Mouse (Mus musculus): Measurements from ENCODE around the gene Ormdl3. TPM values are rescaled to one million over a fixed set of nuclear protein-coding genes. Genes with fewer than 3 reads are reported as not detected.

The Ormdl3 gene
- polyA plus RNA-seq, 1 experiment = 188 TPM

DNA sequence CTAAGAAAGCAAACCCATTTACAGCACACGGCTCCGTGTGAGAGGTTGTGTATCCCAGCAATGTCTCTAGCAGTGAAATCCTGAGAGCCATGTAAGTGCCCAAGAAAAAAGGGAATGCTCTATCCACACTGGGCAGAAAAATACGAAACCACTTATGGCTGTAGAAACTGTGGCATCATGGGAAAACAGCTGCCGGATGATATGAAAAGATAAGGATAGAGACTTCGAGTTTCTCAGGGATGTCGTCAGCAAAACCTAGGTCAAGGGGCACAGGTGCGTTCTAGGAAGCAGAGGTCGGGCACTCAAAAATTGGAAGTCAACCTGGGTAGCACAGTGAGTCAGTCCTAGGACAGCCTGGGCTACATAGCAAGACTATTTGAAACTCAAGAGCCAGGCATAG, 2.1 kb upstream of the Ormdl3 start:
- no peak for TF ChIP-seq FLI1 (IDR thresholded peaks at IDR 0.05; ENCODE audit: low read length)
- no peak for TF ChIP-seq GATA1 (IDR thresholded peaks at IDR 0.05; ENCODE audit: borderline replicate concordance, low read length)

DNA sequence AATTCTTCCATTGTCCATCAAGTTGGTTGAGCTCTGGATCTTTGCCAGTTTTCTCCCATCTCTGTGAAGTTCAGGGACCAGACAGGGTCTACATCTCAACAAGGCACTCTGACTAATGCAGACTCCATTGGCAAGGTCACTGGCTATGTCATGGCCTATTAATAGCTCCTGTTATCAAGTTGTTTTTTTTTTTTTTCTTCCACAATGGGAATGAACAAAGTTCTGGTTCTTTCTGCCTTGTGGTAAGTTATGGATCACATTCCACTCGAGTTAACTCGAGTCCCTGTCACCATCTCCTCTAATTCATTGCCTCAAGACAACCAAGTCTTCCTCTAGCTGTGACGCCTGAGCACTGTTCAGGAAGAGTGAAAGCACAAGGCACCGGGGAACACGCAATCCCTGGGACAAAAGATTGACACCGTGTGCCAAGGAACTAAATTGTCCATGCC, 1.7 kb upstream of the Ormdl3 start:
- no peaks in the 10 kb centered on the region for H3K9me3 ChIP-seq
- H3K4me3 ChIP-seq (replicated peaks) = peak overlapping the region; percentile 93
- peaks cover 20% of the 10 kb centered on the region for H3K36me3 ChIP-seq (replicated peaks; ENCODE audit: low read length)
- H3K4me1 ChIP-seq = peaks cover 68% of the 10 kb centered on the region
- H3K27me3 ChIP-seq (replicated peaks) = peaks cover 14% of the 10 kb centered on the region
- no peak for TF ChIP-seq GATA1 (IDR thresholded peaks at IDR 0.05; ENCODE audit: borderline replicate concordance, low read length)
- no peak for TF ChIP-seq FLI1 (IDR thresholded peaks at IDR 0.05; ENCODE audit: low read length)

More for the DNA sequence above, 2.1 kb upstream of the Ormdl3 start:
- H3K4me3 ChIP-seq (replicated peaks) = peak overlapping the region; percentile 93
- peaks cover 63% of the 10 kb centered on the region for H3K4me1 ChIP-seq
- H3K36me3 ChIP-seq (replicated peaks; ENCODE audit: low read length) = peaks cover 16% of the 10 kb centered on the region
- no peaks in the 10 kb centered on the region for H3K9me3 ChIP-seq
- H3K27me3 ChIP-seq (replicated peaks) = peaks cover 17% of the 10 kb centered on the region

GRCm38 (mm10) chr11:98587684-98588546, 747 bp upstream of the Ormdl3 start:
- H3K36me3 ChIP-seq (replicated peaks; ENCODE audit: low read length) = peaks cover 28% of the 10 kb centered on the region
- peaks cover 11% of the 10 kb centered on the region for H3K27me3 ChIP-seq (replicated peaks)
- no peaks in the 10 kb centered on the region for H3K9me3 ChIP-seq
- H3K4me1 ChIP-seq = peaks cover 77% of the 10 kb centered on the region
- H3K4me3 ChIP-seq (replicated peaks) = peak overlapping the region; percentile 93
- no peak for TF ChIP-seq FLI1 (IDR thresholded peaks at IDR 0.05; ENCODE audit: low read length)
- TF ChIP-seq GATA1 (IDR thresholded peaks at IDR 0.05; ENCODE audit: borderline replicate concordance, low read length) = 0 out of 3 replicates have a peak, but pooled peaks have one; percentile 34

DNA sequence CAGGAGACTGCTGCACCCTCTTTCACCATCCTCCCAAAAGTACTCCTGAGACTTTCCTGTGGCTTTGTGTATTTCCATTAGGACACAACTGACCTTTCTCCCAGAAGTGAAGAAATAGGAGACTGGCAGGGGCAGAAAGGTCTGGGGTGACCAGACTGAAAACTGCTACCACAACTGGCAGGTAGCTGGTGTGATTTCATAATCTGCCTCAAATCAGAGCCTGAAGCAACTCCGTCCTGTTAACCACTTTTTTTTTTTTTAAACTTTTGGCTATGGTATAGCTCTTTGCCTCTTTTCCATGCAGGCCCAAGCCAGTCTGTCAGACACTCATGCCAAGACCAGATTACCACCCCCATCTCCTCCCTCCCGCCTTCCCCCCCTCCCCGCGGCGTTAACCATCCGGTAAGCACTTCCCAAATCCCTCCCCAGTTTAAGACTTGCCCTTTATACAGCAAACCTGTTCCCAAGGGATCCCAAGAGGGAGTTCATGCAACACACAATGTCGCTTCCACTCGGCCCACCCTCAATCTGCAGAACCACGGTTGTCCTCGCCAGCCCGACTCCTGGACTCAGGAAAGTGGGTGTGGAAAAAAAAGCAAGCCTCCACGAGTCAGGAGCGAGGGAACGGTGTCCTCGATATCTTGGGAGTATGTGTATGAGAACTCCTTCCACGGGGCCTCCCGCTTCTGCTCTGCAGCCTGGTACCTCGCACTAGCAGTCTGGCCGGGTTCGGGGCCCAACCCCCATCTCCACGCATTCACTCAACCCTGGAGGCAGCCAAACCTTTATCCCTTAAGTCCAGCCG, 879 bp downstream of the Ormdl3 start:
- Histone ChIP-seq H3K36me3 (replicated peaks; ENCODE audit: low read length) (peaks cover 39% of the 10 kb centered on the region), H3K4me1 (peaks cover 82% of the 10 kb centered on the region), H3K4me3 (replicated peaks) (peak overlapping the region; percentile 93), H3K9me3 (no peaks in the 10 kb centered on the region), H3K27me3 (replicated peaks) (peaks cover 3% of the 10 kb centered on the region)
- TF ChIP-seq FLI1 (IDR thresholded peaks at IDR 0.05; ENCODE audit: low read length) = no peak
- no peak for TF ChIP-seq GATA1 (IDR thresholded peaks at IDR 0.05; ENCODE audit: borderline replicate concordance, low read length)

- peak overlapping the region; percentile 93 for H3K4me3 ChIP-seq (replicated peaks)
- peaks cover 90% of the 10 kb centered on the region for H3K4me1 ChIP-seq
- peaks cover 53% of the 10 kb centered on the region for H3K36me3 ChIP-seq (replicated peaks; ENCODE audit: low read length)
- no peaks in the 10 kb centered on the region for H3K9me3 ChIP-seq
- TF ChIP-seq GATA1 (IDR thresholded peaks at IDR 0.05; ENCODE audit: borderline replicate concordance, low read length) = no peak
- no peak for TF ChIP-seq FLI1 (IDR thresholded peaks at IDR 0.05; ENCODE audit: low read length)
- H3K27me3 ChIP-seq (replicated peaks) = no peaks in the 10 kb centered on the region
These were observed 2.5 kb downstream of the Ormdl3 start for GRCm38 (mm10) chr11:98584629-98585177.

GRCm38 (mm10) chr11:98584146-98584545, 3.0 kb downstream of the Ormdl3 start:
- peaks cover 90% of the 10 kb centered on the region for H3K4me1 ChIP-seq
- no peak for TF ChIP-seq FLI1 (IDR thresholded peaks at IDR 0.05; ENCODE audit: low read length)
- no peak for TF ChIP-seq GATA1 (IDR thresholded peaks at IDR 0.05; ENCODE audit: borderline replicate concordance, low read length)
- H3K9me3 ChIP-seq = no peaks in the 10 kb centered on the region
- peaks cover 58% of the 10 kb centered on the region for H3K36me3 ChIP-seq (replicated peaks; ENCODE audit: low read length)
- H3K4me3 ChIP-seq (replicated peaks) = peak overlapping the region; percentile 93
- H3K27me3 ChIP-seq (replicated peaks) = no peaks in the 10 kb centered on the region

GRCm38 (mm10) chr11:98583571-98583970, 3.6 kb downstream of the Ormdl3 start:
- Histone ChIP-seq H3K4me3 (replicated peaks) (peak overlapping the region; percentile 93), H3K4me1 (peaks cover 89% of the 10 kb centered on the region), H3K27me3 (replicated peaks) (no peaks in the 10 kb centered on the region), H3K36me3 (replicated peaks; ENCODE audit: low read length) (peaks cover 60% of the 10 kb centered on the region), H3K9me3 (no peaks in the 10 kb centered on the region)
- TF ChIP-seq FLI1 (IDR thresholded peaks at IDR 0.05; ENCODE audit: low read length) (no peak), GATA1 (IDR thresholded peaks at IDR 0.05; ENCODE audit: borderline replicate concordance, low read length) (no peak)

- peaks cover 60% of the 10 kb centered on the region for H3K36me3 ChIP-seq (replicated peaks; ENCODE audit: low read length)
- H3K4me3 ChIP-seq (replicated peaks) = peak overlapping the region; percentile 93
- TF ChIP-seq FLI1 (IDR thresholded peaks at IDR 0.05; ENCODE audit: low read length) = no peak
- H3K9me3 ChIP-seq = no peaks in the 10 kb centered on the region
- peaks cover 89% of the 10 kb centered on the region for H3K4me1 ChIP-seq
- H3K27me3 ChIP-seq (replicated peaks) = no peaks in the 10 kb centered on the region
These were observed 4.0 kb downstream of the Ormdl3 start for GRCm38 (mm10) chr11:98583265-98583552.

- Histone ChIP-seq H3K36me3 (replicated peaks; ENCODE audit: low read length) (peaks cover 63% of the 10 kb centered on the region), H3K9me3 (no peaks in the 10 kb centered on the region), H3K4me1 (peaks cover 87% of the 10 kb centered on the region), H3K4me3 (replicated peaks) (peak overlapping the region; percentile 93), H3K27me3 (replicated peaks) (no peaks in the 10 kb centered on the region)
- TF ChIP-seq GATA1 (IDR thresholded peaks at IDR 0.05; ENCODE audit: borderline replicate concordance, low read length) (no peak), FLI1 (IDR thresholded peaks at IDR 0.05; ENCODE audit: low read length) (no peak)
These were observed 4.5 kb downstream of the Ormdl3 start for GRCm38 (mm10) chr11:98582551-98583264.

Measured in megakaryocyte, embryonic 14.5 days (primary cell).